Mouse (Mus musculus) left cerebral cortex, adult 18-20 months (tissue): ENCODE data around the gene Dnaic2. TPM values are rescaled to one million over a fixed set of nuclear protein-coding genes. Genes with fewer than 3 reads are reported as not detected.

Experiments used
- DNase-seq, 2 experiments: peaks; one replicate each; pipeline ENCODE4 v3.0.0; 2021 to 2022; ENCODE audit warnings: low spot score in 2 of 2, mixed read lengths in 1 of 2
- total RNA-seq, 2 experiments: library from RNA; stranded (reverse); gene quantifications; 2 replicates each; pipeline ENCODE4 v1.2.3; 2021

The Dnaic2 gene
- total RNA-seq, 2 experiments from 2014 or later: 1.2 to 1.4 TPM

- peak in 1 of 2 experiments; percentile 32 for DNase-seq
Observed at GRCm38 (mm10) chr11:114795848-114796322, 68.7 kb downstream of the Dnaic2 start, which contains the start of gene Btbd17. Gene Btbd17, minus strand, starts transcription at chr11:114795945.

DNA sequence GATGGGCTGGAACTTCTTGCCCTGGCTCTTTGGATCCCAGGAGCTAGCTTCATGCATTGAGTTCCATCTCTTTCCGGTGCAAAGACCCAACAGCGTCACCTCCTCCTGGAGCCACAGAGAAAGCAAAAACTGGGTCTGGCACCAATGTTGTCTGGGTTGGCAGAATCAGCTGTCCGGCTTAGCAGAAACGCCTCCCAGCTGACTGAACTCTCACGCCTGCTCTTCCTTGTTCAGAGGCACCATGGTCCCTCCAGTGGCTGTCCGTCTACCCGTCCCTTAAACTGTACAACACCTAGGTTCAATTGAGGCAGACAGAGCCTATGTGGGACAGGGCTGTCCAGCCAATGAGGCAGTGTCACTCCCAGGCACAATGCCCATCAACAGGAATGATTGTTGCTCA lies 70.0 kb downstream of the Dnaic2 start:
- no peak for DNase-seq

DNA sequence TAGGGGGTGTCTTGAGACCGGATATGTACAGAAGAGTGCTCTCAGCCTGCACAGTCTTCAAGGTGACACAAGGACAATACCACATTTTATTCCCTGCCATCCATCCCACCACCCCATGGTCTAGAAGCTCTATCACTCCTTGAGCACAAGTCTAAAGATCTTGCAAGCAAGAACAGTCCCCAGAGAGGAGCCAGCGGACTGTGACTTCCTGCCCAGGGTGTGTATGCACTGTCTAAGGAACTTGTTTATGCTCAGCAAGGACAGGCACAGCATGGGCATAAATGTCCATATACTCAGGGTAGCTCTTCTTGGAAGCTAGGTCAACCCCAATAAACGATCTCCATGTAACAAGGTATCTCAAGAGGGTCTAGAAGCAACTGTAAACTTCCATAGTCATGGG lies 70.8 kb downstream of the Dnaic2 start:
- DNase-seq: no peak

DNA sequence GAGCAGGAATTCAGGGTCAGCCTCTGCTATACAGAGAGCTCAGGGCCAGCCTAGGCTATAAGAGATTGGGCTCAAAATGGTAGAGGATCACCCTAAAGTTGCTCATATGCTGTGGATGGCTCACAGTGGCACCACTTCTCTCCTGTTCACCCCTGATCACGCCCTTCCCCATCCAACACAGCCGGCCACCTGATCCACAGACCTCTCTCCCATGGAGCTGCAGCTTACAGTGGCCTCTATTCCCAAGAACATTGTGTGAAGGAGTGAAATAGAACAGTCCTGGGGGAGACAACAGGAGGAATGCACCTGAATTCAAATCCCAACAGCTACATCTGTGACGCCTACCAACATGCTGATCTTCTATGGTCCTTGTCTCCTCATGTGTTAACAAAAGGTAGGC lies 71.4 kb downstream of the Dnaic2 start, which contains the start of gene Gpr142:
Gpr142 (plus strand) TSS at position 301 of the 400 bp plus-strand sequence.
- no peak for DNase-seq

DNA sequence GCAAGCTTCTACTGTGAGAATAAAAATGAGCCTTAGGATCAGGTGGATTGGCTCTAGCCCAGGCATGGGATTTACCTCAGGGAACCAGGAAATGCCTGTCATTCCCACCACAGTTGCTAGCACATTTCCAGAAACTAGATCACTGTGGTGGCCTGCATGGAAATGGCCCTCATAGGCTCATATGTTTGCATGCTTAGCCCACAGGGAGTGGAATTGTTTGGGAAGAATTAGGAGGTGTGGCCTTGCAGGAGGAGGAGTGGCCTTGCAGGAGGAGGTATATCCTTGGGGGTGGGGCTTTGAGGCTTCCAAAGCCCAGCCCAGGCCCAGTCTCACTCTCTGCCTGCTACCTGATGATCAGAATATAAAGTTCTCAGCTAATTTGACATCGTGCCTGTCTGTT lies 74.7 kb downstream of the Dnaic2 start:
- DNase-seq: no peak

DNA sequence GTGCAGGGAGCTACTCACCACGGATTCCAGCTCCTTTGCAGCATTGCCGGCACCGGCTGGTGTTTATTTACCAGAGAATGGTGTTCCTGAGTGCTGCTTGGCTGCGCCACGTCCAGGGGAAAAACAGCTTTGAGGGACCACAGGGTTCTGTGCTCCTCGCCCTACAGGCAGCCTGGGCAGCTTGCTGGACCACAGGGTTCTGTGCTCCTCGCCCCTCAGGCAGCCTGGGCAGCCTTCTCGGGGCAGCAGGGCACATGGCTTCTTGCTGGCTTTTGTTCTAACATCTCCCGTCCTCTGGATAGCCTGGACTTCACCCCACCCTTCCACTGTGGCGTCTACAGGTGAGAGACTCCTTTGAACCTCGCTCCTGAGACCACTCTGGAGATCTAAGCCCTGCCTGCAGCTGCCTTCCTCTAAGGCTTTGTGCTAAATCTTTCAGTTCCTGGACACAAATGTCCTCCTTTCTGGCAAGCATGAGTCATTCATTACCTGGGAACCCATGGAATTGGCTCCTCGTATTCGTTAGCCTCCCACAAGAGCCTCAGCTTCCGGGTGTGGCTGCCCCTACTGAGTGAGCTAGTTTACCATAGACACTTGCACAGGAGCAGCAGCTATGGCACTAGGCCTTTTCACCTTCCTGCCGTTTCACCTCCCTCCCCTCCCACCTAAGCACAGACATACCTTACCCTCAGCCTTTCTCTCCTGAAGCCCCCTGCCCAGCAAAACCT lies 75.5 kb downstream of the Dnaic2 start:
- no peak for DNase-seq

DNA sequence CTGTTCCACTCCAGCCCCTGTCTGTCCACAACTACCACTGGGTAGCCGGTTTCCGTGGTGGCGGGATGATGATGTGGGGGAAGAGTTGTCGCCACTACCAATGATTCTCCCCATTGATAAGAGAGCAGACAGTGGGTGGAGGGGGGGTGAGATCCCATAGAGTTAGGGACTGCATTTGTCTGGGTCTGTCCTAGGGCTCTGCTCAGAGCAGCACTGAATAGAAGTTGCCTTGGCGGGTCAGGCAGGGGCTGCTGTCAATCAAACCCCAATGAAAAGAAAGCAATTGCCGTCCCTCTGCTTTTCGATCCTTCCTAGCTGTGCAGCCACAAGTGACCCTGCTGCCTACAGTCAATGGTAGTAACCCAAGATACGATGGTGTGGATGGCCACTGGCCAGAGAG lies 76.8 kb downstream of the Dnaic2 start:
- no peak for DNase-seq

DNA sequence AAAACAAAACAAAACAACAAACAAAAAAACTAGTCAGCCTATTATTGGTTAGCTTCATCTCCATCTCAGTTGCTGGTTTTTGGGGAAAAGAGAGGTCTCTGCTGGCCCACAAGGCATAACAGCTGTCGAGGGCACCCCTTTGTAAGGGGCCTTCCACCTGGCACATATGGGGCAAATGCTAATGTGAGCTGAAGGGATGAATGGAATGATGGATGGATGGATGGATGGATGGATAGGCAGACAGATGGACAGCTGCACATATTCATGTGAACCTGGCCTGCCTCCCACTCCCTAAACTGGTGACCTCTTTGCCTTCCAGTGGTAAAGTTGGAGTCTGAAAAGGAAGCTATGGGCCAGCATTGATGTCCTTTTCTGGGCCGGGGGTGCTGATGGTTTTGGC lies 79.8 kb downstream of the Dnaic2 start:
- DNase-seq: no peak

Other genes starting within 250 kb of the Dnaic2 start
- gene Rpl38, start 58.9 kb upstream of the Dnaic2 start, total RNA-seq: 1,000 to 10,000 TPM in 1 of 2 experiments, 100 to 1,000 TPM in 1; 952 to 1,003 TPM
- gene Ttyh2, start 52.0 kb upstream of the Dnaic2 start, total RNA-seq: 10 to 100 TPM; 17.8 to 21.5 TPM
- 1 to 10 TPM; 1.7 to 2.6 TPM for gene Kif19a, start 38.0 kb downstream of the Dnaic2 start, total RNA-seq
- gene Btbd17, start 68.5 kb downstream of the Dnaic2 start, total RNA-seq: 10 to 100 TPM; 26.3 to 31.6 TPM
- not detected for gene Gpr142, start 71.5 kb downstream of the Dnaic2 start, total RNA-seq
- 1 to 10 TPM; 4.3 to 6.5 TPM for gene Gprc5c, start 123.7 kb downstream of the Dnaic2 start, total RNA-seq
- under 1 TPM; 0.65 to 0.80 TPM for gene Cd300a, start 162.6 kb downstream of the Dnaic2 start, total RNA-seq
- gene Cd300lb, start 207.0 kb downstream of the Dnaic2 start, total RNA-seq: not detected
- gene Cd300c, start 241.7 kb downstream of the Dnaic2 start, total RNA-seq: not detected